Mouse (Mus musculus) mouse trophoblast stem cell (cell line): ENCODE data around the gene Cdk19.

ENCODE experiments used
- in situ Hi-C, 2 experiments: fragments of 300-500 bp; cut with MseI, MboI; formaldehyde crosslinking; loops; 2 replicates in 1 of 2; 3 replicates in 1 of 2; pipeline ENCODE4 v1.15.1; 2025

The Cdk19 gene

GRCm38 (mm10) chr10:40349631-40350177 lies 10.3 kb downstream of the Cdk19 start:
- in situ Hi-C loops, result no loop called here

GRCm38 (mm10) chr10:40350245-40350932 lies 11.0 kb downstream of the Cdk19 start:
- in situ Hi-C loops, result no loop called here

DNA sequence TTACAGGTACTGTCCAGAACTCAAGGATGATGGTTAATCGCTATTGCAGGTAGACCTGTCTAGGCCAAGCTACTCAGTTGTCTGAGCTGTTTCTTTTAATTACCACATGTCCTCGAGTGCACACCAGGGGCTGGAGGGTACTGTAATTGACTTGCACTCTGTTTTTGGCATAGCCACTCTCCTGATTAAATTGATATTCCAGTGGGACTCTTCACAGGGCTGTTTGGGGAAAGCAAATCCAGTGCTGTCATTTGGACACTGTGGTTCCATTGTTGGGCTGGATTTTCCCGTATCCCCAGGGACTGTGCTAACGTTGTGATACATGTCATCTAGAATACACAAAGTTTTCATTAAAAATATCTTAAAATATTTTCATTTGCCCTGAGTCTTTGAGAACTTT lies 11.8 kb downstream of the Cdk19 start:
- in situ Hi-C loops, result no loop called here

DNA sequence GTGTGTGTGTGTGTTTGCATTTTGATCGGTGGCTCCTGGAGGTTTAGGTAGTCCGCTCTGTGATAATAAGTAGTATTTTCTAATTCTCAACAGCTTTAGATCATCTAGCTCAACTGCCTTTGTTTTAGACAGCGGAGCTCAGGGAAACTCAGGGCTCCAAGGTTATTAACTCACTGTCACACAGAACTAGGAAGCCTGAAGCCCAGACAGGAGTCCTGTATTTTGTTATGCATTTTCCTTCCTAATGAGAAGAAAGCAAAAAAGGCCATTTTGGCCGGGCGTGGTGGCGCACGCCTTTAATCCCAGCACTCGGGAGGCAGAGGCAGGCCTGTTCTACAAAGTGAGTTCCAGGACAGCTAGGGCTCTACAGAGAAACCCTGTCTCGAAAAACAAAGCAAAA lies 14.7 kb downstream of the Cdk19 start:
- in situ Hi-C loops, result no loop called here

- in situ Hi-C loops, result no loop called here
Observed at GRCm38 (mm10) chr10:40354556-40354955, 15.2 kb downstream of the Cdk19 start.

DNA sequence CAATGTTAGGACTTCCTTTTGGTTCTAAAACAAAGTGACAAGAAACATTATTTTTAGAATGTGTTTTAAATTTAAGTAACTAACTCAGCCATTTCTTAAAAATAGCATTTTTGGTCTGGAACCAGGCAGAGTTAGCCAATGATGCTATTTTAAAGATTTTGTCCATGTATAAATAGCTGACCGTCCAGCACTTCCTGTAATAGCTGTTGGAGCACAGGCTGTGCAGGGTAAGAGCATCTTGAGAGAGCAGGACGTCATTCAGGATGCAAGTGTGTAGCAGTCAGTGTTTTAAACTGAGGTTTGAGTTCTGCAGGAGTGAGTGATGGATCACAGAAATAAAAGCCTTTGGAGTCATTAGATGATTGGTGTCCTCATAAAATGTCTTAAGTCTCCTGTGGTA lies 18.8 kb downstream of the Cdk19 start:
- in situ Hi-C loops, result no loop called here

- in situ Hi-C loops, result no loop called here
Observed at GRCm38 (mm10) chr10:40359131-40359530, 19.8 kb downstream of the Cdk19 start.

GRCm38 (mm10) chr10:40363004-40363403 lies 23.6 kb downstream of the Cdk19 start:
- in situ Hi-C loops, result no loop called here

DNA sequence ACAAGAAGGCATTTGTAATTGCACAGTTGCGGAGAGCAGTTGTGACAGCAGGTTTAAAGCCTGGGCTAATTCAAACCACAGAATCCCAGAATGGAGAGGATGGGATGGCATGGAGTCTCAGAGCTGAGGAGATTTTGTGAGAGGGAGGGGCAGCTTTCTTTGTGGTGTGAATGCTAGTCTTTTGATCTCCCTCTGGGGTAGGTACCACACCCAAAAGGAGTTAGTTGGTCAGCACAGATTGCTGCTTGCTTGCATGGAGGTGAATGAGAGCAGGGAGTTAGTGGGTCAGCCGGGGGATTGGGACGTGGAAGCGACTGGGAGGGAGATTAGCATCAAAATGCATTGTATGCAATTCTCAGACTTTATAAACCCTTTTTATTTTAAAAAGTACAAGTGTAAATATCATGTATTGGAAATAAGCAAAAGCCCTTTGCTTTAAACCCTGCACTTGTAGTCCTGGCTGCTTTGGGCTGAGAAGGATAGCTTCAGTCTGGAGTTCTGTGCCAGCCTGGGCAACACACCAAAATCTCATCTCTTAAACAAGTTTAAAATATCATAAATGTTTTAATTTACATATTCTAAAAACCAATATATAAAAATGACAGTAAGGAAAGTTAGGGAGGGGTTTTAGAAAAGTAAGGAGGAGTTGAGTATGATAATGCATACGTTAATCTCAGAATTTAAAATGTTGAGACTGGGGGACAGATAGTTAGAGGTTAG lies 25.4 kb downstream of the Cdk19 start:
- in situ Hi-C loops, result no loop called here

GRCm38 (mm10) chr10:40365991-40366390 lies 26.6 kb downstream of the Cdk19 start:
- in situ Hi-C loops, result no loop called here

- in situ Hi-C loops, result no loop called here
Observed at GRCm38 (mm10) chr10:40368516-40368915, 29.2 kb downstream of the Cdk19 start.

- in situ Hi-C loops, result loop anchor here (10.0 kb wide), 1 partner anchor 155 kb away; no protein-coding TSS in a partner anchor
Observed at GRCm38 (mm10) chr10:40370156-40370555, 30.8 kb downstream of the Cdk19 start.

DNA sequence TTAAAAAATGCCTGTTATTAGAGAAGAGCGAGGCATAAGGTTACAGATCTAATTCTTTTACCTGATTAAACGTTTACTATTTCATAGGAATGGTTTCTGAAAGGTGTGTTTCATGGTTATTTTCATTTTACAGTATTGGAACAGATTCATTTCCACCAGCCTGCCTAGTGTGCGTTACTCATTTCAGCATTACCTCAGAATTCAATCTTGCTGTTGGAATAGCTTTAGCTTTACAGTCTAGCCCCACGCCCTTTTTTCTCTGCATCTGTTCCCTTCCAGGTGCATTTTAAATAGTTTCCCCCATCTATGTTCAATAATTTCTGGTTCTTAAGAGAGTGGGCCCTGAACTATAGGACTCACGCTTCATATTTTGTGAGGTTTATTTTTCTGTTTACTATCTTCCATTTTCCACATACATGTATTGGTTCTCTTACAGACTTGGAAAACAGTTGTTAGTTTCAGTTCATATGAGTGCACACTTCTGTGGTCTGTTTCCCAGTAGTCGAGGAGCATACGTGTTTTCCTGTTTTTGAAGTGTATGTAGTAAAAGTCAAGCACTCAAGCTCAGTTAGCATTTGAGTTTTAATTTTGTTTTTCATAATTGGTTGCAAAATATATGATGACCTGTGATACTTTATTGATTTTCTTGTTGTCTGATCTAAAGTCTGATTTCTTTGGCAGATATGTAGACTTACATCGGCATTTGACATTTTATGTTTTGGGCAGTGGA lies 32.0 kb downstream of the Cdk19 start:
- in situ Hi-C loops, result loop anchor here (10.0 kb wide), 1 partner anchor 153 kb away; no protein-coding TSS in a partner anchor

GRCm38 (mm10) chr10:40371914-40372675 lies 32.7 kb downstream of the Cdk19 start:
- in situ Hi-C loops, result loop anchor here (10.0 kb wide), 1 partner anchor 153 kb away; no protein-coding TSS in a partner anchor

DNA sequence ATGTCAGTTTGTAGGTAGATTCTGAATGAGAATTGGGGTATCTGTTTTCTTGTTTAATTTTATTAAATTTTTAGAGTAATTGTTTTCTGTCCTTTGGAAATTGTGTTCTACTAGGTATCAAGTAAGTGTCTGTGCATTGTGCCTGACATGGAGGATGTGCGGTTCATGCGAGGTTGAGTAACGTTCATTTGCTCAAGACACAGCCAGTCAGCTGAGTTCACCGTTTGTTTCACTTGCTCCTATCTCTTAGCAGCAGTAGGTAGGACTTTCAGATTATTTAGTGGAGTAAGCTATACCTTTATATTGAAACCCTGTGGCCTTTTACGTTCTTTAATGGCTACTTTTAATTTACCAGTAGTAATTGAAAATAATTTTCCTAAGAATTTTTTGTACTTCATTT lies 34.4 kb downstream of the Cdk19 start:
- in situ Hi-C loops, result loop anchor here (10.0 kb wide), 1 partner anchor 151 kb away; no protein-coding TSS in a partner anchor

DNA sequence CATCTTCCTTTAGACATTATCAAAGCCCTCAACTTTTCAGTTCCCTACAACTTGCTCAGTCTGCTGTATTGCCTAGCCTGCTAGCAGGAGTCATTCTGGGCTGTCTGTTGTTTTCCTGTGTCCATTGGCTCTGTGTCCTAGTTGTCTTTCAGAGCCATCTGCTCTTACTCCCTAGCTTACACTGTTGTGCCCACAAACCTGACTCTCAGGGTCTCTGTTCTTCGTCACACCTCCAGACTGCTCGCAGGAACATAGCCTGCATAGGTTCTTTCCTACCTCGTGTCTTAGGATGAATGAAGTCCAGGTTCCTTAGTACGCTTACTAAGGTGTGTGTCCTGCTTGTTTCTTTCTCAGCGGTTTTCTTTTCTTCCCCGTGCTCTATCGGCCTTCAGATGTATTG lies 35.5 kb downstream of the Cdk19 start:
- in situ Hi-C loops, result loop anchor here (10.0 kb wide), 1 partner anchor 150 kb away; no protein-coding TSS in a partner anchor

DNA sequence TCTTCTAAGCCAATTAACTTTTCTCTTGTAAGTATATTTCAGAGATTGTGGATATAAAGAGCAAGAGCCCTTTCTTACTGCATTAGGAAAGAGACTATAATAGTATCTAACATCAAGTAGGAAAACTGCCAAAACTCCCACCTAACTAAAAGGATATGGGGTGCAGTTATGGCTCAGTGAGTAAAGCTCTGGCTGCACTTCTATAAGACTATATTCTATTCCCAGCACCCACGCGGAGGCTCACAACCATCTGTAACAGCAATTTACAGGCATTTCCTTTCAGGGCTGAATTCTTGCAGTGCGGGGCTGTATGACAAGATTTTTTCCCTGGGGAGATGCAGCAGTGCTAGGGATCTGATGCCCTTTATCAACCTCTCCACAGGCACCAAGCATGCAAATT lies 36.9 kb downstream of the Cdk19 start:
- in situ Hi-C loops, result loop anchor here (10.0 kb wide), 1 partner anchor 149 kb away; no protein-coding TSS in a partner anchor

- in situ Hi-C loops, result loop anchor here (10.0 kb wide), 1 partner anchor 147 kb away; no protein-coding TSS in a partner anchor
Observed at GRCm38 (mm10) chr10:40378284-40378683, 38.9 kb downstream of the Cdk19 start.

DNA sequence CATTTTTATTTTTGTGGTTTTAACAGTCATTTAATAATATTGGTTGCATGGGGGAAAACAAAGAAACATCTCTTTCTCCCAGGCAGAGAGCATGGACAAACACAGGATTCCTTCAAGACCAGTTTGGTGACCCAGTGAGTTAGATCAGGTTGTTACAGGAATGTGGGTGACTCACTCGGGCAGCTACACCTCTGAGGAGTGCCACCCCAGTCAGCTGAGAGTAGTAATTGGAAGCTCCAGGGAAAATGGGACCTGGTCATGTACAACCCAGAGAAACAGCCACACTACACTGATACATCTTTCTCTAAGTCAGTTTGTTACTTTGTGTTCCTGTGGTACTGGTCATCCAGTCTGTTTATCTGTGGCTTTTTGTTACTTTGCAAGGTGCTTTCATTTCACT lies 40.3 kb downstream of the Cdk19 start:
- in situ Hi-C loops, result loop anchor here (10.0 kb wide), 1 partner anchor 145 kb away; no protein-coding TSS in a partner anchor

DNA sequence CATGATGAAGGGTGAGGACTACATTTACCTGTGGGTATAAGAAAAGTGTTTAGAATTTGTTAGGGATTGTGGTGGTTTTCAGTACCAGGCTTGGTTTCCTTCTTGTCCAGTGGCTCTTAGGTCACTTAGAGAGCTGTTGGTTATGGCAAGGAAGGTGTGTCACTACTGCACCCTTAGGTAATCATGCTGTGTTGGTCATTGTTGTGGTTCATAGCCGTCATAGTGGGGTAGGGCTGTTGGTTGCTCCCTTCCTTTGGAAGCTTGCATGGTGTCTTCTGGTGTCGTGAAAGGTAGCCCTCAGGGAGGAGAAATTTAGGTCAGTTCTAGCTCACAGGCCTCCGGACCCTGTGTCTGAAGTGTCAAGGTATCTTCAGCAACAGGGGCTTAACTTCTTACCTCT lies 46.0 kb downstream of the Cdk19 start:
- in situ Hi-C loops, result no loop called here

DNA sequence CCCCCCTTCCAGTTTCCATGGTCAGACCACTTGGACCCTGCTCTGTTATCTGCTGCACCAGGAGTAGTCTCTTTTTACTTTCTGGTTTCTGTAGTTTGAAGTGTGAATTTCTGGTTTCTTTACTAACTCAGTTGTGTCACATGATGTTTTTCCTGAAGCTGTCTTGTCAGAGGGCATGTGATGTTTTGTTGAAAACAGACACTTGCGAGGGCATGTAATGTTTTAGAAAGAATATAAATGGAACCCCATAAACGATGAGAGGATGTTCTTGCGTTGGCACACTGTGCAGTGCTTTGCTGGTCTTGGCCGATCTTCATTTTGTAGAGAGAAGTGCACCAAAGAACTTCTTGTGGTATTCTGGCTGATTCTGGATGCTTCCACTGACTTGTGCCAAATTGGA lies 46.8 kb downstream of the Cdk19 start:
- in situ Hi-C loops, result no loop called here
